Mouse (Mus musculus) bone marrow, adult 2 months (tissue): ENCODE measurements around the gene Col8a2.

ENCODE experiments used
- CTCF ChIP-seq: fragments of 200-500 bp; IDR thresholded peaks from 2 replicates; pipeline ENCODE4 v1.5.1; 2011; ENCODE audit warnings: low read length, control low read depth; ENCODE audit not compliant: control insufficient read depth, insufficient read depth
- POLR2A ChIP-seq: fragments of 200-500 bp; IDR thresholded peaks from 2 replicates; pipeline ENCODE4 v1.6.1; 2011; ENCODE audit warnings: low read depth, mild to moderate bottlenecking, control low read depth, low read length, borderline replicate concordance; ENCODE audit not compliant: control insufficient read depth

GRCm38 (mm10) chr4:126324861-126325260 lies 38.3 kb downstream of the Col8a2 start:
- TF ChIP-seq CTCF (no peak), POLR2A (no peak)
